Mouse (Mus musculus): ENCODE data around the gene Cops9.

GRCm38 (mm10) chr1:92596019-92596418 lies 45.8 kb downstream of the Cops9 start:
- TF ChIP-seq CTCF (conservative IDR thresholded peaks at IDR 0.05; ENCODE audit: insufficient read depth, insufficient read length, low read depth, low read length) (no peak), POLR2A (IDR thresholded peaks at IDR 0.05; ENCODE audit: low read depth, low read length) (no peak)

Measured in kidney, adult 2 months (tissue).